12 mouse cellular contexts compared by ENCODE assay signal in the genomic region with DNA sequence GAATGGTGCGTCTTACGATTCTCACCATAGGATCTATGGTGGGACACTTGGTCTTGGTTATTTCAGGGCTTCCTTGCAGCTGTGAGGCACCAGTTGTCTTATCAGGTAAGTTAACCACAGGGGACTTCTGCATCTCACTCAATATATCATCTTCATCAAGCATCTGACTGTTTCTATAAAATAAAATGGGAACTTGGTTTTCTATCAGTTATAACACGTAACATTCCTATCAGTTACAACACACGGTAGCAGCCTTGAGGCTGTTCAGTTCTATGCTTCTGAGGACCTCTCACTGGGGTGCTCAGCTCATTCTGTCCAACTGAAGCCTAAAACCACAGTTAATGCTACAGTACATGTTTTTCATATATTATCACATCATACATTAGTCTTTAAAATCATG.
"Had no signal": no experiment of that assay in that cellular context is flagged by ENCODE, and none has a peak within 500 bp of the region (broad histone marks: within the 10 kb centered on the region; RNA-seq: fewer than 3 reads in every experiment).

No protein-coding gene starts in this region.

- H3K4me3 ChIP-seq: intestine, embryonic 15.5 days; limb, embryonic 13.5 days; megakaryocyte, embryonic 14.5 days; midbrain, embryonic 12.5 days; neural tube, embryonic 13.5 days had no signal

- H3K27me3 ChIP-seq: intestine, embryonic 15.5 days; limb, embryonic 13.5 days; megakaryocyte, embryonic 14.5 days; midbrain, embryonic 12.5 days; neural tube, embryonic 13.5 days had no signal

- H3K4me1 ChIP-seq: intestine, embryonic 15.5 days; limb, embryonic 13.5 days; midbrain, embryonic 12.5 days; neural tube, embryonic 13.5 days had no signal

- H3K27ac ChIP-seq: intestine, embryonic 15.5 days; limb, embryonic 13.5 days; midbrain, embryonic 12.5 days; neural tube, embryonic 13.5 days had no signal

- H3K4me2 ChIP-seq: intestine, embryonic 15.5 days; limb, embryonic 13.5 days; midbrain, embryonic 12.5 days; neural tube, embryonic 13.5 days had no signal

- H3K9ac ChIP-seq: intestine, embryonic 15.5 days; limb, embryonic 13.5 days; midbrain, embryonic 12.5 days; neural tube, embryonic 13.5 days had no signal

- H3K9me3 ChIP-seq: intestine, embryonic 15.5 days; limb, embryonic 13.5 days; megakaryocyte, embryonic 14.5 days; midbrain, embryonic 12.5 days; neural tube, embryonic 13.5 days had no signal

- ATAC-seq: intestine, embryonic 15.5 days; midbrain, embryonic 16.5 days had no signal

- DNase-seq: kidney, adult 18-20 months; kidney, postnatal 14 days; left cerebral cortex, postnatal 4 days; lung, adult 18-20 months; lung, postnatal 36 days; right cerebral cortex, postnatal 14 days had no signal
